Mouse (Mus musculus): Measurements from ENCODE around the gene Rpl13a. TPM values are rescaled to one million over a fixed set of nuclear protein-coding genes. Genes with fewer than 3 reads are reported as not detected.
A peak's percentile ranks its signal among the peaks of the same experiment; 100 is the strongest.
"Not testable (repeated sequence)": the region's sequence is repeated elsewhere in the genome, so short reads cannot be mapped to it uniquely, and the experiment has no call there.

Gene Rpl13a
- total RNA-seq, 2 experiments from 2014 or later, result 613 to 620 TPM

GRCm38 (mm10) chr7:45102441-45102840 is 26.1 kb downstream of the Rpl13a start:
- DNase-seq (ENCODE audit: low spot score), result no peak
- intact Hi-C loops (cut with DNase I), result loop anchor here (2.0 kb wide), 1 partner anchor 20 kb away; no protein-coding TSS in a partner anchor

- DNase-seq (ENCODE audit: low spot score), result no peak
- intact Hi-C loops (cut with DNase I), result no loop called here
Measured at GRCm38 (mm10) chr7:45100046-45100445, 28.5 kb downstream of the Rpl13a start.

GRCm38 (mm10) chr7:45098541-45099240 is 29.9 kb downstream of the Rpl13a start:
- intact Hi-C loops (cut with DNase I), result no loop called here
- DNase-seq (ENCODE audit: low spot score), result no peak

GRCm38 (mm10) chr7:45097479-45097878 is 31.1 kb downstream of the Rpl13a start:
- intact Hi-C loops (cut with DNase I), result no loop called here
- DNase-seq (ENCODE audit: low spot score), result no peak

GRCm38 (mm10) chr7:45095965-45096364 is 32.6 kb downstream of the Rpl13a start:
- DNase-seq (ENCODE audit: low spot score); intact Hi-C loops (cut with DNase I): not testable (repeated sequence)

- intact Hi-C loops (cut with DNase I), result no loop called here
- no peak for DNase-seq (ENCODE audit: low spot score)
Measured at GRCm38 (mm10) chr7:45095367-45095766, 33.2 kb downstream of the Rpl13a start.

GRCm38 (mm10) chr7:45094121-45094520 is 34.4 kb downstream of the Rpl13a start:
- intact Hi-C loops (cut with DNase I), result no loop called here
- DNase-seq (ENCODE audit: low spot score), result no peak

GRCm38 (mm10) chr7:45093516-45093905 is 35.0 kb downstream of the Rpl13a start:
- DNase-seq (ENCODE audit: low spot score), result no peak
- intact Hi-C loops (cut with DNase I), result no loop called here

- DNase-seq (ENCODE audit: low spot score), result no peak
- intact Hi-C loops (cut with DNase I), result no loop called here
Measured at GRCm38 (mm10) chr7:45092828-45093515, 35.6 kb downstream of the Rpl13a start.

- intact Hi-C loops (cut with DNase I), result no loop called here
- peak; percentile 88 for DNase-seq (ENCODE audit: low spot score)
Measured at GRCm38 (mm10) chr7:45092048-45092447, 36.5 kb downstream of the Rpl13a start, which contains the start of gene Rcn3. Rcn3 (minus strand) TSS chr7:45092221.

- peak; percentile 21 for DNase-seq (ENCODE audit: low spot score)
- intact Hi-C loops (cut with DNase I), result no loop called here
Measured at GRCm38 (mm10) chr7:45091001-45091990, 37.3 kb downstream of the Rpl13a start.

- no peak for DNase-seq (ENCODE audit: low spot score)
Measured at GRCm38 (mm10) chr7:45090251-45090977, 38.1 kb downstream of the Rpl13a start.

GRCm38 (mm10) chr7:45088597-45088996 is 40.0 kb downstream of the Rpl13a start:
- no peak for DNase-seq (ENCODE audit: low spot score)
- intact Hi-C loops (cut with DNase I), result no loop called here

More at GRCm38 (mm10) chr7:45090251-45090977, 38.1 kb downstream of the Rpl13a start:
- intact Hi-C loops (cut with DNase I), result no loop called here

- DNase-seq (ENCODE audit: low spot score), result no peak
- intact Hi-C loops (cut with DNase I), result no loop called here
Measured at GRCm38 (mm10) chr7:45086084-45086483, 42.5 kb downstream of the Rpl13a start.

GRCm38 (mm10) chr7:45083300-45083890 is 45.2 kb downstream of the Rpl13a start:
- intact Hi-C loops (cut with DNase I), result loop anchor here (2.0 kb wide), 1 partner anchor 19 kb away; the partner anchor contains the start of gene Fcgrt
- no peak for DNase-seq (ENCODE audit: low spot score)

- intact Hi-C loops (cut with DNase I), result loop anchor here (2.0 kb wide), 1 partner anchor 20 kb away; the partner anchor contains the start of gene Fcgrt
- DNase-seq (ENCODE audit: low spot score), result peak; percentile 68
Measured at GRCm38 (mm10) chr7:45082401-45083299, 45.9 kb downstream of the Rpl13a start.

GRCm38 (mm10) chr7:45081016-45081415 is 47.5 kb downstream of the Rpl13a start:
- intact Hi-C loops (cut with DNase I), result no loop called here
- no peak for DNase-seq (ENCODE audit: low spot score)

GRCm38 (mm10) chr7:45079856-45080255 is 48.7 kb downstream of the Rpl13a start:
- intact Hi-C loops (cut with DNase I), result loop anchor here (2.0 to 10.0 kb wide), 2 partner anchors 117 to 225 kb away; no protein-coding TSS in a partner anchor
- DNase-seq (ENCODE audit: low spot score), result peak; percentile 82

All from heart, postnatal 25 days (tissue).